Mouse (Mus musculus): Measurements from ENCODE around the gene Ankrd54. TPM values are rescaled to one million over a fixed set of nuclear protein-coding genes. Genes with fewer than 3 reads are reported as not detected.

The Ankrd54 gene
- polyA plus RNA-seq, 1 experiment from 2014 or later: 48.4 TPM

GRCm38 (mm10) chr15:79095483-79095882 is 32.8 kb upstream of the Ankrd54 start:
- no peak overlapping the region for H3K4me3 ChIP-seq (ENCODE audit: low read depth, low read length)
- DNase-seq (ENCODE audit: low spot score) (no peak), ATAC-seq (no peak)
- H3K27ac ChIP-seq (ENCODE audit: low read length): no peak overlapping the region
- peaks cover 28% of the 10 kb centered on the region; the same call in 1 of the 2 replicates for H3K36me3 ChIP-seq (ENCODE audit: insufficient read depth, low read length)
- H3K9ac ChIP-seq (replicated peaks; ENCODE audit: low read depth): no peak overlapping the region
- WGBS: 87% methylated on average over 5 of the region's 5 CpGs
- peaks cover 19% of the 10 kb centered on the region for H3K4me1 ChIP-seq (ENCODE audit: insufficient read depth, low read depth, low read length)
- no peaks in the 10 kb centered on the region for H3K27me3 ChIP-seq (replicated peaks; ENCODE audit: insufficient read depth, low read length)
- no peak overlapping the region for H3K4me2 ChIP-seq (replicated peaks; ENCODE audit: low read depth, low read length)
- no peak for TF ChIP-seq EP300 (IDR thresholded peaks at IDR 0.05)
- no peak for TF ChIP-seq CTCF (IDR thresholded peaks at IDR 0.05)
- H3K9me3 ChIP-seq (ENCODE audit: low read length): no peaks in the 10 kb centered on the region

GRCm38 (mm10) chr15:79093083-79093839 is 30.6 kb upstream of the Ankrd54 start:
- Histone ChIP-seq H3K27me3 (replicated peaks; ENCODE audit: insufficient read depth, low read length) (no peaks in the 10 kb centered on the region), H3K4me1 (ENCODE audit: insufficient read depth, low read depth, low read length) (peaks cover 6% of the 10 kb centered on the region), H3K9me3 (ENCODE audit: low read length) (no peaks in the 10 kb centered on the region), H3K9ac (replicated peaks; ENCODE audit: low read depth) (no peak overlapping the region), H3K27ac (ENCODE audit: low read length) (no peak overlapping the region), H3K36me3 (ENCODE audit: insufficient read depth, low read length) (peaks cover 38% of the 10 kb centered on the region; the same call in 1 of the 2 replicates), H3K4me2 (replicated peaks; ENCODE audit: low read depth, low read length) (no peak overlapping the region), H3K4me3 (ENCODE audit: low read depth, low read length) (no peak overlapping the region)
- TF ChIP-seq EP300 (IDR thresholded peaks at IDR 0.05) (no peak), CTCF (IDR thresholded peaks at IDR 0.05) (peak; percentile 89)
- peak; percentile 82 for DNase-seq (ENCODE audit: low spot score)
- ATAC-seq: peak; percentile 50
- 57% methylated on average over 7 of the region's 7 CpGs for WGBS

- H3K27ac ChIP-seq (ENCODE audit: low read length): no peak overlapping the region
- TF ChIP-seq CTCF (IDR thresholded peaks at IDR 0.05) (no peak), EP300 (IDR thresholded peaks at IDR 0.05) (no peak)
Observed at GRCm38 (mm10) chr15:79092284-79092683, 29.6 kb upstream of the Ankrd54 start.

GRCm38 (mm10) chr15:79079567-79079966 is 16.9 kb upstream of the Ankrd54 start:
- Histone ChIP-seq H3K36me3 (ENCODE audit: insufficient read depth, low read length) (peaks cover 64% of the 10 kb centered on the region), H3K4me1 (ENCODE audit: insufficient read depth, low read depth, low read length) (0 out of 2 replicates have a peak, but pooled peaks cover 3% of the 10 kb centered on the region), H3K4me3 (ENCODE audit: low read depth, low read length) (no peak overlapping the region), H3K4me2 (replicated peaks; ENCODE audit: low read depth, low read length) (no peak overlapping the region), H3K27me3 (replicated peaks; ENCODE audit: insufficient read depth, low read length) (no peaks in the 10 kb centered on the region), H3K9ac (replicated peaks; ENCODE audit: low read depth) (no peak overlapping the region), H3K27ac (ENCODE audit: low read length) (no peak overlapping the region), H3K9me3 (ENCODE audit: low read length) (no peaks in the 10 kb centered on the region)
- 95% methylated on average over 7 of the region's 7 CpGs for WGBS
- DNase-seq (ENCODE audit: low spot score): no peak
- TF ChIP-seq CTCF (IDR thresholded peaks at IDR 0.05): no peak
- TF ChIP-seq EP300 (IDR thresholded peaks at IDR 0.05): no peak
- no peak for ATAC-seq

More at GRCm38 (mm10) chr15:79092284-79092683, 29.6 kb upstream of the Ankrd54 start:
- no peak for ATAC-seq
- no peaks in the 10 kb centered on the region for H3K4me1 ChIP-seq (ENCODE audit: insufficient read depth, low read depth, low read length)
- 90% methylated on average over 6 of the region's 6 CpGs for WGBS
- no peak for DNase-seq (ENCODE audit: low spot score)
- no peak overlapping the region for H3K4me2 ChIP-seq (replicated peaks; ENCODE audit: low read depth, low read length)
- H3K36me3 ChIP-seq (ENCODE audit: insufficient read depth, low read length): peaks cover 42% of the 10 kb centered on the region; the same call in 1 of the 2 replicates
- no peak overlapping the region for H3K4me3 ChIP-seq (ENCODE audit: low read depth, low read length)
- H3K9me3 ChIP-seq (ENCODE audit: low read length): no peaks in the 10 kb centered on the region
- H3K9ac ChIP-seq (replicated peaks; ENCODE audit: low read depth): no peak overlapping the region
- H3K27me3 ChIP-seq (replicated peaks; ENCODE audit: insufficient read depth, low read length): no peaks in the 10 kb centered on the region

GRCm38 (mm10) chr15:79075658-79076365 is 13.1 kb upstream of the Ankrd54 start:
- no peaks in the 10 kb centered on the region for H3K27me3 ChIP-seq (replicated peaks; ENCODE audit: insufficient read depth, low read length)
- H3K9ac ChIP-seq (replicated peaks; ENCODE audit: low read depth): peak overlapping the region; percentile 89
- peak overlapping the region; percentile 78 for H3K4me3 ChIP-seq (ENCODE audit: low read depth, low read length)
- ATAC-seq (no peak), DNase-seq (ENCODE audit: low spot score) (no peak)
- peak overlapping the region; percentile 83; the same call in 1 of the 2 replicates for H3K27ac ChIP-seq (ENCODE audit: low read length)
- H3K9me3 ChIP-seq (ENCODE audit: low read length): no peaks in the 10 kb centered on the region
- WGBS: 29% methylated on average over 15 of the region's 15 CpGs
- TF ChIP-seq EP300 (IDR thresholded peaks at IDR 0.05): no peak
- no peak for TF ChIP-seq CTCF (IDR thresholded peaks at IDR 0.05)
- H3K4me2 ChIP-seq (replicated peaks; ENCODE audit: low read depth, low read length): peak overlapping the region; percentile 88
- H3K4me1 ChIP-seq (ENCODE audit: insufficient read depth, low read depth, low read length): 0 out of 2 replicates have a peak, but pooled peaks cover 3% of the 10 kb centered on the region
- H3K36me3 ChIP-seq (ENCODE audit: insufficient read depth, low read length): peaks cover 29% of the 10 kb centered on the region

GRCm38 (mm10) chr15:79074913-79075532 is 12.3 kb upstream of the Ankrd54 start, which contains the start of gene Eif3l:
Gene Eif3l, plus strand, starts transcription at chr15:79075179.
- WGBS: under 1% methylated on average over 43 of the region's 49 CpGs
- TF ChIP-seq EP300 (IDR thresholded peaks at IDR 0.05) (peak; percentile 44; the same call in 1 of the 2 replicates), CTCF (IDR thresholded peaks at IDR 0.05) (peak; percentile 43; the same call in 1 of the 2 replicates)
- peak within 1 kb of the TSS; percentile 88 for H3K4me2 ChIP-seq (replicated peaks; ENCODE audit: low read depth, low read length)
- peak; percentile 93 for ATAC-seq
- DNase-seq (ENCODE audit: low spot score): peak; percentile 94
- no peaks in the 10 kb centered on the region for H3K27me3 ChIP-seq (replicated peaks; ENCODE audit: insufficient read depth, low read length)
- H3K4me1 ChIP-seq (ENCODE audit: insufficient read depth, low read depth, low read length): 0 out of 2 replicates have a peak, but pooled peaks cover 3% of the 10 kb centered on the region
- peak within 1 kb of the TSS; percentile 83 for H3K27ac ChIP-seq (ENCODE audit: low read length)
- H3K9me3 ChIP-seq (ENCODE audit: low read length): no peaks in the 10 kb centered on the region
- peaks cover 26% of the 10 kb centered on the region; the same call in 1 of the 2 replicates for H3K36me3 ChIP-seq (ENCODE audit: insufficient read depth, low read length)
- peak within 1 kb of the TSS; percentile 78 for H3K4me3 ChIP-seq (ENCODE audit: low read depth, low read length)
- H3K9ac ChIP-seq (replicated peaks; ENCODE audit: low read depth): peak within 1 kb of the TSS; percentile 89

Data from lung, postnatal 0 days (tissue).